Mouse (Mus musculus): ENCODE measurements at regions not wholly inside any gene's neighbourhood (a gene's known extent, or its start where the extent isn't known, plus 50 kb on each side); places are given as distances from the start of the nearest gene placed in this dataset.
A peak's percentile ranks its signal among the peaks of the same experiment; 100 is the strongest.

GRCm38 (mm10) chr13:86494721-86495120 lies 448.0 kb upstream of the Cox7c start:
- DNase-seq (ENCODE audit: inconsistent ontology term) = no peak

- no peak for DNase-seq (ENCODE audit: inconsistent ontology term)
Observed at GRCm38 (mm10) chr13:86468752-86469151, 422.0 kb upstream of the Cox7c start.

GRCm38 (mm10) chr13:86422646-86423045 lies 375.9 kb upstream of the Cox7c start:
- no peak for DNase-seq (ENCODE audit: inconsistent ontology term)

GRCm38 (mm10) chr13:86381363-86381762 lies 334.7 kb upstream of the Cox7c start:
- no peak for DNase-seq (ENCODE audit: inconsistent ontology term)

- peak; percentile 22 for DNase-seq (ENCODE audit: inconsistent ontology term)
Observed at GRCm38 (mm10) chr13:86379168-86379567, 332.5 kb upstream of the Cox7c start.

- no peak for DNase-seq (ENCODE audit: inconsistent ontology term)
Observed at GRCm38 (mm10) chr13:86375836-86376235, 329.1 kb upstream of the Cox7c start.

GRCm38 (mm10) chr13:86345931-86346330 lies 299.2 kb upstream of the Cox7c start:
- no peak for DNase-seq (ENCODE audit: inconsistent ontology term)

GRCm38 (mm10) chr13:86344922-86345694 lies 298.4 kb upstream of the Cox7c start:
- DNase-seq (ENCODE audit: inconsistent ontology term) = no peak

GRCm38 (mm10) chr13:86336471-86336870 lies 289.8 kb upstream of the Cox7c start:
- DNase-seq (ENCODE audit: inconsistent ontology term) = no peak

Measured in Muller cell, postnatal 12 days (primary cell).